Comparison of ENCODE assay signal across 27 mouse cellular contexts in genomic region chr12:52957587-52957986, GRCm38 (mm10).
"Had no signal": no experiment of that assay in that cellular context is flagged by ENCODE, and none has a peak within 500 bp of the region (broad histone marks: within the 10 kb centered on the region; RNA-seq: fewer than 3 reads in every experiment).

No protein-coding gene starts in this region.

- H3K4me3 ChIP-seq: embryonic facial prominence, embryonic 10.5 days; embryonic facial prominence, embryonic 12.5 days; embryonic facial prominence, embryonic 13.5 days; embryonic facial prominence, embryonic 15.5 days; erythroblast, embryonic 14.5 days; forebrain, embryonic 10.5 days; forebrain, embryonic 12.5 days; forebrain, embryonic 13.5 days; forebrain, embryonic 15.5 days; gastrocnemius, adult 2 months; heart, adult 2 months had no signal

- H3K36me3 ChIP-seq: embryonic facial prominence, embryonic 10.5 days; embryonic facial prominence, embryonic 12.5 days; embryonic facial prominence, embryonic 13.5 days; embryonic facial prominence, embryonic 15.5 days; forebrain, embryonic 10.5 days; forebrain, embryonic 12.5 days; forebrain, embryonic 15.5 days had no signal

- H3K9me3 ChIP-seq: embryonic facial prominence, embryonic 10.5 days; embryonic facial prominence, embryonic 12.5 days; embryonic facial prominence, embryonic 13.5 days; embryonic facial prominence, embryonic 15.5 days; forebrain, embryonic 10.5 days; forebrain, embryonic 12.5 days; forebrain, embryonic 13.5 days; forebrain, embryonic 15.5 days had no signal

- ATAC-seq: forebrain, embryonic 13.5 days; forebrain, embryonic 14.5 days; forebrain, embryonic 15.5 days; forebrain, embryonic 16.5 days; forebrain, postnatal 0 days had no signal

- H3K27me3 ChIP-seq: embryonic facial prominence, embryonic 12.5 days; embryonic facial prominence, embryonic 13.5 days; embryonic facial prominence, embryonic 15.5 days; forebrain, embryonic 12.5 days; forebrain, embryonic 13.5 days; forebrain, embryonic 15.5 days had no signal

- DNase-seq: cerebellum, adult 8-10 months; cerebellum, adult 9-10 months; cerebellum, adult 9-11 months; cerebellum, postnatal 10 days; cerebellum, postnatal 14 days; cerebellum, postnatal 25 days; cerebellum, postnatal 36 days; forebrain, postnatal 0 days; gastrocnemius, adult 2 months; gastrocnemius, postnatal 10 days; gastrocnemius, postnatal 14 days; gastrocnemius, postnatal 25 days; gastrocnemius, postnatal 36 days; heart, adult 11 months; heart, adult 18-20 months; heart, adult 2 months had no signal

- H3K27ac ChIP-seq: embryonic facial prominence, embryonic 10.5 days; embryonic facial prominence, embryonic 12.5 days; embryonic facial prominence, embryonic 13.5 days; embryonic facial prominence, embryonic 15.5 days; forebrain, embryonic 10.5 days; forebrain, embryonic 12.5 days; forebrain, embryonic 13.5 days; forebrain, embryonic 15.5 days; gastrocnemius, adult 2 months; heart, adult 2 months had no signal

- H3K9ac ChIP-seq: embryonic facial prominence, embryonic 12.5 days; embryonic facial prominence, embryonic 13.5 days; embryonic facial prominence, embryonic 15.5 days; forebrain, embryonic 12.5 days; forebrain, embryonic 13.5 days; forebrain, embryonic 15.5 days; forebrain, postnatal 0 days had no signal

- H3K4me2 ChIP-seq: embryonic facial prominence, embryonic 12.5 days; embryonic facial prominence, embryonic 13.5 days; embryonic facial prominence, embryonic 15.5 days; forebrain, embryonic 12.5 days; forebrain, embryonic 13.5 days; forebrain, embryonic 15.5 days had no signal

- H3K4me1 ChIP-seq: embryonic facial prominence, embryonic 12.5 days; embryonic facial prominence, embryonic 13.5 days; embryonic facial prominence, embryonic 15.5 days; forebrain, embryonic 12.5 days; forebrain, embryonic 15.5 days had no signal
